Mouse (Mus musculus) liver, postnatal 0 days (tissue): ENCODE measurements at regions not wholly inside any gene's neighbourhood (a gene's known extent, or its start where the extent isn't known, plus 50 kb on each side); places are given as distances from the start of the nearest gene placed in this dataset.

Experiments used
- CTCF ChIP-seq: sonication (generic); IDR thresholded peaks from 2 replicates; pipeline ENCODE4 v1.5.1; 2016; ENCODE audit warnings: antibody characterized with exemption, low read depth
- EP300 ChIP-seq: IDR thresholded peaks from 2 replicates; pipeline ENCODE4 v1.6.1; 2016; ENCODE audit warnings: antibody characterized with exemption, low read depth, mild to moderate bottlenecking

GRCm38 (mm10) chr4:34462591-34462990 lies 88.1 kb upstream of the Akirin2 start:
- TF ChIP-seq CTCF (no peak), EP300 (no peak)
